Mouse (Mus musculus) liver, postnatal 0 days (tissue): ENCODE results near the gene Strn3. TPM values are rescaled to one million over a fixed set of nuclear protein-coding genes. Genes with fewer than 3 reads are reported as not detected.

Source experiments
- ATAC-seq: fragments of 200-750 bp; cut with Nextera tagmentation; 2 replicates; pipeline ENCODE4 v1.8.0; 2017; ENCODE audit warnings: mild to moderate bottlenecking, moderate library complexity
- DNase-seq: peaks from one replicate; pipeline ENCODE4 v3.0.0-alpha.2; 2016
- H3K27ac ChIP-seq: fragments of 300-500 bp; sonication (generic); 2 replicates; pipeline ENCODE4 v1.5.1; 2014; ENCODE audit warnings: antibody characterized with exemption, moderate library complexity, mild to moderate bottlenecking, low read depth
- H3K27me3 ChIP-seq: fragments of 300-500 bp; sonication (generic); 2 replicates; pipeline ENCODE4 v1.6.1; 2014; ENCODE audit warnings: low read length, control low read depth, mixed read lengths; ENCODE audit not compliant: insufficient read depth
- H3K36me3 ChIP-seq: fragments of 300-500 bp; sonication (generic); replicated peaks from 2 replicates; pipeline ENCODE4 v1.6.1; 2014; ENCODE audit warnings: mild to moderate bottlenecking, control low read depth, low read length, moderate library complexity, mixed read lengths; ENCODE audit not compliant: insufficient read depth
- H3K4me1 ChIP-seq: fragments of 300-500 bp; sonication (generic); 2 replicates; pipeline ENCODE4 v1.6.1; 2014; ENCODE audit warnings: antibody characterized with exemption, mild to moderate bottlenecking, control low read depth; ENCODE audit not compliant: insufficient read depth
- H3K4me2 ChIP-seq: fragments of 300-500 bp; sonication (generic); 2 replicates; pipeline ENCODE4 v1.6.1; 2014; ENCODE audit warnings: low read depth, mild to moderate bottlenecking, low read length, moderate library complexity, mixed read lengths
- H3K4me3 ChIP-seq: fragments of 300-500 bp; sonication (generic); 2 replicates; pipeline ENCODE4 v1.5.1; 2014; ENCODE audit warnings: low read depth, low read length
- H3K9ac ChIP-seq: fragments of 300-500 bp; sonication (generic); replicated peaks from 2 replicates; pipeline ENCODE4 v1.6.1; 2014; ENCODE audit warnings: mild to moderate bottlenecking, moderate library complexity
- H3K9me3 ChIP-seq: fragments of 300-500 bp; sonication (generic); 2 replicates; pipeline ENCODE4 v1.6.1; 2016; ENCODE audit warnings: mild to moderate bottlenecking, control low read depth, low read length, mixed read lengths
- CTCF ChIP-seq: sonication (generic); IDR thresholded peaks from 2 replicates; pipeline ENCODE4 v1.5.1; 2016; ENCODE audit warnings: antibody characterized with exemption, low read depth
- EP300 ChIP-seq: IDR thresholded peaks from 2 replicates; pipeline ENCODE4 v1.6.1; 2016; ENCODE audit warnings: antibody characterized with exemption, low read depth, mild to moderate bottlenecking
- WGBS: fragments of 180-500 bp; shearing (Covaris S2); extraction: QIAGEN DNeasy Blood & Tissue Kit; methylation state at CpG from one replicate; pipeline ENCODE4 v1.1.7; 2014; ENCODE audit not compliant: insufficient replicate concordance; 5-methylcytosine and 5-hydroxymethylcytosine counted together
- polyA plus RNA-seq: library from polyadenylated mRNA; unstranded; fragments of >200 nt; fragmentation: Nextera tagmentation; extraction: Ambion mirVana; gene quantifications from 2 replicates; pipeline ENCODE4 v1.2.1, GENCODE M21; 2015

Strn3 gene
- polyA plus RNA-seq, 1 experiment from 2014 or later: 11.5 TPM

DNA sequence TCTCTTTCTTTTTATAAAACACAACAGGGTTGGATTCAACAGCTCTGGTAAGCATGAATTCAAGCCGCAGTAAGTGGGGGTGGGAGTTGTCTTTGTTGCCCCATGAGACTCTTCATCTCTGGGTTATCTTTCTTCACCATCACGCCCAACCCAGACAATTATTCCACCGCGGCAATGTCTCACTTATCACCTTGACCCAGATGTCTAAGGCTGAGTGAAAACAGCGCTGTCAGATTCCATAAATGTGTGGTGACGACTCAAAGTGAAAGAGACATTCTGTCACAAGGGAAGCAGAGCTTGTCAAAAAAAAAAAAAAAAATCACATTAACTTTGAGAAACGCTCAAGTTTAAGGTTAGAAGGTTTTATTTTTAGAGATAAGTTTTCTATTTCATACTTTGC is 124.5 kb downstream of the Strn3 start:
- Histone ChIP-seq H3K4me2 (no peak overlapping the region), H3K36me3 (no peaks in the 10 kb centered on the region), H3K27me3 (no peaks in the 10 kb centered on the region), H3K4me3 (no peak overlapping the region), H3K27ac (no peak overlapping the region), H3K4me1 (no peaks in the 10 kb centered on the region), H3K9ac (no peak overlapping the region), H3K9me3 (no peaks in the 10 kb centered on the region)
- DNase-seq (no peak), ATAC-seq (no peak)
- 64% methylated on average over 7 of the region's 7 CpGs for WGBS
- TF ChIP-seq EP300: no peak
- TF ChIP-seq CTCF: no peak

GRCm38 (mm10) chr12:51561416-51561815 is 130.3 kb downstream of the Strn3 start:
- no peak overlapping the region for H3K9ac ChIP-seq
- H3K4me2 ChIP-seq: no peak overlapping the region
- no peak for ATAC-seq
- H3K4me3 ChIP-seq: no peak overlapping the region
- H3K9me3 ChIP-seq: no peaks in the 10 kb centered on the region
- DNase-seq: no peak
- no peak for TF ChIP-seq CTCF
- H3K36me3 ChIP-seq: no peaks in the 10 kb centered on the region
- H3K27ac ChIP-seq: no peak overlapping the region
- no peaks in the 10 kb centered on the region for H3K4me1 ChIP-seq
- H3K27me3 ChIP-seq: no peaks in the 10 kb centered on the region
- WGBS: 66% methylated on average over 9 of the region's 9 CpGs

Other genes starting within 250 kb of the Strn3 start
- gene Coch, start 98.6 kb downstream of the Strn3 start, polyA plus RNA-seq: 0.04 and 0.09 TPM in 2 replicates
- 14.9 and 17.2 TPM in 2 replicates for gene Ap4s1, start 864 bp downstream of the Strn3 start, polyA plus RNA-seq
- 18.2 and 20.6 TPM in 2 replicates for gene Hectd1, start 137.6 kb upstream of the Strn3 start, polyA plus RNA-seq